9 mouse cellular contexts compared by ENCODE assay signal in the genomic region with DNA sequence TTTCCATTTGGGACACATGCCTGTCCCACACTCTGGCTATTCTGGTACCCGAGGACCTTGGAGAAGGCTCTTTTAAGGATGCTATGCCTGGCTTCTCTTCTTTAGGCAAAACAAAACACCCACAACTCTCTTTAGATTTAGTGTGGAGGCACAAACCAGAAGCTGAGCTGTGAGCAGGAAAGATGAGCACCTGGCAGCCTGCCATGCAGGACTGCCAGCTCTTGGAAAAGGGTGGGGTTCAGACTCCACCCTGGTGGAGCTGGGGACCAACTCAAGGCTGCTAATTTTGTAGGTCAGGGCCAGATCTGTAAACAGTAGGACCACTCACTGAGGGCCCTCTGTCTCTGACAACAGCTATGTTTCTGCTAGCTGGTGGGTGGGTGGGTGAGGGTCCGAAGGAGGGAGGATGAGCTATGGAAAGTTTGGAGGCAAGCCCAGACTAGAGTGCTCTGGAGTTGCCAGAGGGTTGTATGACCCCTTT. TPM values are rescaled to one million over a fixed set of nuclear protein-coding genes. Genes with fewer than 3 reads are reported as not detected.
DNase-seq lines count a peak whose midpoint lies in the region; ATAC-seq and TF ChIP-seq lines count a peak whose summit lies in the region.
"Had no signal": no experiment of that assay in that cellular context is flagged by ENCODE, and none has a peak within 500 bp of the region (broad histone marks: within the 10 kb centered on the region; RNA-seq: fewer than 3 reads in every experiment).

No protein-coding gene starts in this region.

- H3K9me3 ChIP-seq in MEL (replicated peaks; ENCODE audit: insufficient read depth, low read length), result no peaks in the 10 kb centered on the region
- no peaks in the 10 kb centered on the region for H3K9me3 ChIP-seq in liver, embryonic 11.5 days (ENCODE audit: control insufficient read depth, low read length)
- no peaks in the 10 kb centered on the region for H3K9me3 ChIP-seq in stomach, embryonic 14.5 days (ENCODE audit: control insufficient read depth, low read depth, low read length)
- H3K9me3 ChIP-seq: heart, embryonic 13.5 days had no signal

- DNase-seq in gastrocnemius, adult 2 months, result peak; percentile 76
- DNase-seq in gastrocnemius, adult 8-10 months (ENCODE audit: low spot score in 2 of 2), result no peak
- peak; percentile 67 for DNase-seq in MEL (ENCODE audit: low read depth, low spot score)
- peak; percentile 31 to 58 for DNase-seq in cerebellum, postnatal 36 days
- DNase-seq in liver, embryonic 11.5 days (ENCODE audit: low spot score), result no peak

- H3K79me2 ChIP-seq in MEL (ENCODE audit: control insufficient read depth, insufficient read depth, low read length, poor library complexity), result no peaks in the 10 kb centered on the region

- no peaks in the 10 kb centered on the region for H3K27me3 ChIP-seq in MEL (ENCODE audit: control insufficient read depth in 1 of 2, insufficient read depth in 2 of 2, low read length in 2 of 2)
- no peaks in the 10 kb centered on the region for H3K27me3 ChIP-seq in liver, embryonic 11.5 days (replicated peaks; ENCODE audit: control insufficient read depth, insufficient read depth, low read length)
- no peaks in the 10 kb centered on the region for H3K27me3 ChIP-seq in stomach, embryonic 14.5 days (ENCODE audit: control insufficient read depth, insufficient read depth, low read length)

- peak; percentile 26 to 30; a peak in 2 of 4 replicates for TF ChIP-seq EP300 in MEL (IDR thresholded peaks at IDR 0.05; ENCODE audit: low read depth in 1 of 2, low read length in 2 of 2)

- no peak for TF ChIP-seq POLR2A in MEL (IDR thresholded peaks at IDR 0.05; ENCODE audit: control insufficient read depth in 1 of 2, insufficient read depth in 1 of 2, low read depth in 1 of 2, low read length in 2 of 2, poor library complexity in 1 of 2)

- 76% methylated on average over 2 of the region's 2 CpGs for WGBS in liver, embryonic 11.5 days
- WGBS in stomach, embryonic 14.5 days, result 52% methylated on average over 2 of the region's 2 CpGs

- peak; percentile 57 for ATAC-seq in liver, embryonic 11.5 days (replicated peaks; ENCODE audit: low FRiP score)
- 0 out of 2 replicates have a peak, but pooled peaks have one; percentile 23 for ATAC-seq in stomach, embryonic 14.5 days (ENCODE audit: insufficient number of reproducible peaks, insufficient read depth, low FRiP score, low read depth)
- ATAC-seq in CD4-positive, CD25-positive, alpha-beta regulatory T cell, adult 4 months, result no peak
- ATAC-seq in monocyte, adult 5-6 weeks (replicated peaks; ENCODE audit: insufficient number of reproducible peaks, low FRiP score, low TSS enrichment, poor library complexity, severe bottlenecking), result no peak

- H3K4me2 ChIP-seq in liver, embryonic 11.5 days, result peak overlapping the region; percentile 42
- H3K4me2 ChIP-seq in stomach, embryonic 14.5 days (replicated peaks; ENCODE audit: low read depth, low read length), result no peak overlapping the region
- H3K4me2 ChIP-seq: heart, embryonic 13.5 days had no signal

- H3K36me3 ChIP-seq in MEL (ENCODE audit: control insufficient read depth in 1 of 2, insufficient read depth in 2 of 2, low read length in 2 of 2), result peaks cover 0 to 49% of the 10 kb centered on the region in 2 experiments; a peak in 2 of 4 replicates
- peaks cover 9% of the 10 kb centered on the region; the same call in 1 of the 2 replicates for H3K36me3 ChIP-seq in liver, embryonic 11.5 days (ENCODE audit: control insufficient read depth, insufficient read depth, low read length)
- no peaks in the 10 kb centered on the region for H3K36me3 ChIP-seq in stomach, embryonic 14.5 days (ENCODE audit: control insufficient read depth, insufficient read depth, low read length)
- H3K36me3 ChIP-seq: heart, embryonic 13.5 days had no signal

- no peak overlapping the region for H3K4me3 ChIP-seq in gastrocnemius, adult 2 months
- H3K4me3 ChIP-seq in MEL (ENCODE audit: control insufficient read depth in 1 of 2, insufficient read depth in 1 of 2, low read depth in 2 of 2, low read length in 2 of 2), result no peak overlapping the region
- H3K4me3 ChIP-seq in liver, embryonic 11.5 days (ENCODE audit: low read depth, low read length), result no peak overlapping the region
- no peak overlapping the region for H3K4me3 ChIP-seq in stomach, embryonic 14.5 days (ENCODE audit: low read depth, low read length)
- H3K4me3 ChIP-seq: heart, embryonic 13.5 days had no signal

- TF ChIP-seq CTCF in gastrocnemius, adult 2 months (IDR thresholded peaks at IDR 0.05), result no peak
- TF ChIP-seq CTCF in MEL (IDR thresholded peaks at IDR 0.05 in 2 of 3, conservative IDR thresholded peaks at IDR 0.05 in 1 of 3; ENCODE audit: control insufficient read depth in 1 of 3, insufficient read depth in 1 of 3, low read depth in 2 of 3, low read length in 3 of 3, poor library complexity in 1 of 3, severe bottlenecking in 1 of 3), result no peak

- no peak overlapping the region for H3K9ac ChIP-seq in MEL (ENCODE audit: control insufficient read depth, low read depth, low read length, poor library complexity, severe bottlenecking)
- 0 out of 2 replicates have a peak overlapping the region, but pooled peaks have one; percentile 47 for H3K9ac ChIP-seq in liver, embryonic 11.5 days (ENCODE audit: low read depth, low read length)
- H3K9ac ChIP-seq in stomach, embryonic 14.5 days (replicated peaks; ENCODE audit: low read depth, low read length), result no peak overlapping the region
- H3K9ac ChIP-seq: heart, embryonic 13.5 days had no signal

- intact Hi-C loops in gastrocnemius, adult 2 months (cut with DNase I), result no loop called here

- peaks cover 19 to 44% of the 10 kb centered on the region in 2 experiments for H3K4me1 ChIP-seq in MEL (ENCODE audit: control insufficient read depth in 1 of 2, insufficient read depth in 2 of 2, low read length in 2 of 2)
- peaks cover 54% of the 10 kb centered on the region for H3K4me1 ChIP-seq in liver, embryonic 11.5 days (replicated peaks; ENCODE audit: control insufficient read depth, insufficient read depth, low read length)
- peaks cover 12% of the 10 kb centered on the region for H3K4me1 ChIP-seq in stomach, embryonic 14.5 days (ENCODE audit: control insufficient read depth, insufficient read depth, low read length)

- no peak for TF ChIP-seq RAD21 in MEL (IDR thresholded peaks at IDR 0.05; ENCODE audit: low read depth, low read length)

- H3K27ac ChIP-seq in gastrocnemius, adult 2 months, result peak overlapping the region; percentile 77
- peak overlapping the region; percentile 19 for H3K27ac ChIP-seq in MEL (ENCODE audit: control insufficient read depth, low read depth, low read length)
- H3K27ac ChIP-seq in liver, embryonic 11.5 days (ENCODE audit: low read depth, low read length), result no peak overlapping the region
- H3K27ac ChIP-seq in stomach, embryonic 14.5 days (ENCODE audit: low read length), result no peak overlapping the region; the same call in 1 of the 2 replicates
- H3K27ac ChIP-seq: heart, embryonic 13.5 days had no signal

TF ChIP-seq in MEL, 35 proteins besides CTCF, POLR2A, EP300 and RAD21:
- TF ChIP-seq SIN3A (IDR thresholded peaks at IDR 0.05; ENCODE audit: low read length) (peak; percentile 29), UBTF (IDR thresholded peaks at IDR 0.05; ENCODE audit: borderline replicate concordance, insufficient read depth, low read depth, low read length) (no peak), USF2 (IDR thresholded peaks at IDR 0.05; ENCODE audit: borderline replicate concordance in 1 of 2, insufficient read depth in 1 of 2, low read depth in 1 of 2, low read length in 2 of 2) (no peak), TCF12 (IDR thresholded peaks at IDR 0.05; ENCODE audit: low read depth, low read length) (0 out of 2 replicates have a peak, but pooled peaks have one; percentile 14), MAZ (IDR thresholded peaks at IDR 0.05; ENCODE audit: low read depth, low read length) (no peak), ELF1 (IDR thresholded peaks at IDR 0.05; ENCODE audit: low read depth, low read length) (no peak), MYB (IDR thresholded peaks at IDR 0.05; ENCODE audit: low read depth, low read length) (no peak), ZC3H11A (IDR thresholded peaks at IDR 0.05; ENCODE audit: low read depth, low read length) (no peak), JUND (IDR thresholded peaks at IDR 0.05; ENCODE audit: low read depth, low read length) (no peak), MAX (IDR thresholded peaks at IDR 0.05; ENCODE audit: low read length) (no peak), ZMIZ1 (IDR thresholded peaks at IDR 0.05; ENCODE audit: low read depth, low read length) (no peak), NELFE (IDR thresholded peaks at IDR 0.05; ENCODE audit: low read depth, low read length) (no peak), GATA1 (IDR thresholded peaks at IDR 0.05; ENCODE audit: low read depth, low read length) (no peak), SMC3 (IDR thresholded peaks at IDR 0.05; ENCODE audit: low read depth, low read length) (no peak), ETS1 (IDR thresholded peaks at IDR 0.05; ENCODE audit: low read depth, low read length) (peak; percentile 62), ZKSCAN1 (IDR thresholded peaks at IDR 0.05; ENCODE audit: low read depth, low read length) (no peak), POLR2AphosphoS2 (IDR thresholded peaks at IDR 0.05; ENCODE audit: low read length) (no peak), GABPA (IDR thresholded peaks at IDR 0.05; ENCODE audit: low read depth, low read length) (no peak), RCOR1 (IDR thresholded peaks at IDR 0.05; ENCODE audit: low read depth, low read length) (0 out of 2 replicates have a peak, but pooled peaks have one; percentile 39)

RNA-seq across cellular contexts. Expression of gene Ampd3, which starts 13.3 kb away (rescaled TPM):
- total RNA-seq in gastrocnemius, adult 2 months (2021), result 10 to 100 TPM in 1 of 2 experiments, 1 to 10 TPM in 1; 7.6 to 16.6 TPM
- 10 to 100 TPM in 2 of 4 experiments, 1 to 10 TPM in 2; 7.4 to 11.7 (median 9.5) TPM for total RNA-seq in gastrocnemius, adult 8-10 months (2022)
- total RNA-seq in MEL (2012; rRNA removed), result 11.7 and 14.8 TPM in 2 replicates
- 10 to 100 TPM in 1 of 2 experiments, not detected in 1; 22.3 TPM for polyA plus RNA-seq in MEL (2012; ENCODE audit: insufficient read depth in 1 of 2, insufficient read length in 2 of 2, low read depth in 1 of 2, low replicate concordance in 2 of 2, missing spikeins in 1 of 2)
- polyA plus RNA-seq in liver, embryonic 11.5 days (2014; fragmentation: Nextera tagmentation; extraction: Ambion mirVana), result 39.5 and 41.1 TPM in 2 replicates
- 2.1 and 2.9 TPM in 2 replicates for polyA plus RNA-seq in stomach, embryonic 14.5 days (2014; fragmentation: Nextera tagmentation; extraction: Ambion mirVana)
- polyA plus RNA-seq in CD4-positive, CD25-positive, alpha-beta regulatory T cell, adult 4 months (2017; shearing (Covaris generic)), result 1 to 10 TPM; 2.9 to 4.5 TPM
- total RNA-seq in monocyte, adult 5-6 weeks (2017), result 13.4 to 25.6 TPM (median 13.7 TPM) in 3 replicates

Comparison
In these comparisons a context has a peak if more than half of its experiments do, and no peak if none do; other contexts are left out.
1. DNase-seq: peak in gastrocnemius, adult 2 months (single experiment), MEL (single experiment) and cerebellum, postnatal 36 days (2 of 2); none in gastrocnemius, adult 8-10 months (0 of 2) and liver, embryonic 11.5 days (single experiment).
2. H3K27ac ChIP-seq: peak in gastrocnemius, adult 2 months (single experiment) and MEL (single experiment); none in liver, embryonic 11.5 days (single experiment) and stomach, embryonic 14.5 days (single experiment).
3. ATAC-seq: peak in liver, embryonic 11.5 days (single experiment) and stomach, embryonic 14.5 days (single experiment); none in CD4-positive, CD25-positive, alpha-beta regulatory T cell, adult 4 months (single experiment) and monocyte, adult 5-6 weeks (single experiment).